Mouse (Mus musculus) right cerebral cortex, postnatal 10 days (tissue): ENCODE data around the gene Ehmt1.

Experiments used
- DNase-seq, 2 experiments: peaks; one replicate each; pipeline ENCODE4 v3.0.0; 2021; ENCODE audit warnings: low spot score in 2 of 2

The Ehmt1 gene

DNA sequence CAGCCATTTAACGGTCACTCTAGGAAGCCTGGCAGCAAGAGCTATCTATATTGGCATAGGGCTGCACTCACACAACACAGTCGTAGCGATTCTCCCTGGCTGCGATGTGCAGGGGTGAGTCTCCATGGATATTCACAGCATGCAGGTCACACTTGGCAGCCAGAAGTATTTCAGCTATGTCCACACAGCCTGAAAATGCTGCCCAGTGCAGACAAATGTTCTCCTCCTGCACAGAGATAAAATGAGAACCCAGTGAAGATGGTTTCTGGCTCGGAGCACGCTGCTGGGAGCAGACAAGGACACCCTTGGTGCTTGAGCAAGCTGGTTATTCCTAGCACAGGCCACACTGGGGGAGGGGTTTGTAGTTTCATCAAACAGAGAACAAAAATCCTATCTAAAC lies 113.3 kb downstream of the Ehmt1 start:
- DNase-seq: peak; percentile 63 to 74

DNA sequence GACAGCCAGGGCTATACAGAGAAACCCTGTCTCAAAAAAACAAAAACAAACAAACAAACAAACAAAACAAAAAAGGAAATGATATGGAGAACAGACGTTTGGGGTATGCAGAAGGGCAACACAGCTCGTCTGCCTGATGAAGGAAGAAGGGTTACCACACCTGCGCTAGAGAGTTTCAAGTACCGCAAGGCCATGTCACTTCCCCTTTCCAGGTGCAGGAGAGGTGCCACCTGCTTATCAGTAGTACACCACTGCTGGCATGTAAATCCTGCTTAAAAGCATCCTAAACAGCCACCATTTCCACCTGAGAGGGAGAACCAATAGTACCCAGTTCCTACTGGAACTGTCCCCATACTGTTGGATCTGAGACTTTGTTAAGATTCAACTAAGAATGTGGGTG lies 113.8 kb downstream of the Ehmt1 start:
- DNase-seq: no peak

DNA sequence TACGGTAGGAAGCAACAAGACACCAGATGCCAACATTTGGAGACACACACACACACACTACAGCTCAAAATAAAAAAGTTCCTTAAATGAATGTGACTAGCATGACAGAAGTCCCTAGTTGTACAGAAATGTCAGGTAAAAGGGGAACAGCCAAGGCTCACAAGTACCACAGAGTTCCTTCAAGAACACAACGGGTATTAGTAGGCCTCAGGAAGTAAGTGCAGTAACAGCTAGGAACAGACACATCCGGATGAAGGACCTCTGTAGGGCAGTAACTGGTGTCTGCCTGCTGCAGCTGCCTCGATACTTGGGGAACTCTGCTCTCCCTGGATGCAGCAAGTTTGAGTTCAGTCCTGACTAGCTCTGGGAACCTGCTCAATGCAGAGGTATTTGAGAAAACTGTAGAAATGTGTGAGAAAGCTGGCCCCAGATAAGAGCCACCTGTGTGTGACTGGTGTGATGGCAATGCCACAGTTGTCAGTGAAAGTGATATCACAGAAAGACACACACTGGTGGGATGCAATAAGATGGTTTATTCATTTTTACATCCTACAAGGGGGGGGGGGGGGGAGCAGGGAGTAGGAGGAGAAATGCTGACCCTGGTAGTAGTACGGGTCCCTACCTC lies 122.5 kb downstream of the Ehmt1 start:
- no peak for DNase-seq

DNA sequence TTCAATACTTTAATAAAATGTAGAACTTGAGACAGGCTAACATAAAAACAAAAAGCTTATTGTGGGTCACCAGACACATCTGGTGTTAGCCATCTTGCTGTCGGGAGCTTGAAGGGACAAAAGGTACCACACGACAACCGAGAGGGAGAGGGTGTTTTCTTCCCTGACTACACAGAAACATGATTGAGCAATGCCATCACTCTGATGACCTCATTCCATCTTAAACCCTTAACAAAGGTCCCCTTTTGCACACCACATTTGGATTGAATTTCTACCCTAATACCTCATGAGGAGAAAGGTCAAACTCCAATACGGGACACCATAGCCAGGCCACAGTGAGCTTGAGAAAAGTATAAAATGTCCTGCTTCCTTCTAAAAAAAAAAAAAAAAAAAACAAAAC lies 132.2 kb downstream of the Ehmt1 start:
- no peak for DNase-seq

DNA sequence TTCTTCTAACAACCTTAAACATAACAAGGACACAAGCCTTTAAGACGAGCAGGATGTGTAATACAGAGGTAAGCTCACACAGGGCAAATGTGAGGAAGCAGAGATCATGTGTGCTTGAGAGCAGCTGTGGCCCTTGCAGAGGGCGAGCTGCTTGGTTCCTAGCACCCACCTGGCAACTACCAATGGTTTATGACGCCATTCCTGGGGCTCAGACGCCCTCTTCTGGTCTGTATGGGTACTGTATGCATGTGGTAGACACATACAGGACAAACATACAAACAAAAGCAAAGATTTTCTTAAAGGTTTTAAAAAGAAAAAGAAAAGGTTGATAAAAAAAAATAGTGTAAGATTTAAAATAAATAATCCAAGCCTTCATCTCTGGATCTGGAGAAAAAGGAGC lies 138.2 kb downstream of the Ehmt1 start:
- no peak for DNase-seq

DNA sequence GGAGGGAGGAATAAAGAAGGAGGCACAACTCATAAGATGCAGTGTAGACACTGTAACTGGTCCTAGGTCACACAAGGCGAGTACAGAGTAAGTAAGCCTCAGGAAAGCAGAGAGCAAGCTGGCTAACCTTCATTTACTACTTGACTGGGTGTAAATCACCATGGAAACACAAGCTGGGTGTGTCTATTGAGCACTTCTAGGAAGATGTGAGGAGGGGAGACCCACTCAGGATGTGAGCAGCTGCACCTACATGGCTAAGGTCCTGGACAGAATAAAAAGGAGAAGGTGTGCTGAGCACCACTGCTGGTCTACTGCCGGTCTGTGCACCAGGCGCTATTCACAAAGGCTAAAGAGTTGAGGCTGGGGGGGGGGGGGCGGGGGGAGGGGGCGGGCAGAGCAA lies 142.6 kb downstream of the Ehmt1 start:
- DNase-seq: no peak

DNA sequence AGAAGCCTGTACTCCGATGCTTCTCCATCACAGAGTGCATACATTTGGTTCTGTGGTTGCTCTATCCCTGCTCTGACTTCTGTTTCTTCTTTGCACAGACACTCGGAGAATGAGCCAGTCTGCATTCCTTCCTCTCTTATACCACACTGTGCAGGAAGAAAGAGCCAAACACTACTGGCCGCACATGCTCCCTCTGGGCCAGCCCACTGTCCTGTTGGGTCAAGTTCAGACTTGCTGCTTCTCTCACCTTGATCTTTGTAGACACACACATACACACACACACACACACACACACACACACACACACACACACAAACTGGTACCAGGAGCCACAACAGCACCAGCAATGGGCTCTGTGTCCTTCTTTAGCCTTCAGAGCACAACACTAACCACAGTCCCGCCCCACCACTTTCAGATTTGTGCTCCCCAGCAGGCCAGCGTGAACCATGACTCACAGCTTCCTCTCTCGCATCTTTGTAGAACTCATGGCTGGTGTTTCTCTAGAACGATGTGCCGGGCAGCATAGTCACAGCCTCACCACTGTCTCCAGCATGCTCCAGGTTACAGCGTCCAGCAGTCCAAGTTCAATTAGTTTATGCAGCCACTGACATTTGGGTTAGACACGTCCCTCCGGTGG lies 143.3 kb downstream of the Ehmt1 start:
- no peak for DNase-seq

DNA sequence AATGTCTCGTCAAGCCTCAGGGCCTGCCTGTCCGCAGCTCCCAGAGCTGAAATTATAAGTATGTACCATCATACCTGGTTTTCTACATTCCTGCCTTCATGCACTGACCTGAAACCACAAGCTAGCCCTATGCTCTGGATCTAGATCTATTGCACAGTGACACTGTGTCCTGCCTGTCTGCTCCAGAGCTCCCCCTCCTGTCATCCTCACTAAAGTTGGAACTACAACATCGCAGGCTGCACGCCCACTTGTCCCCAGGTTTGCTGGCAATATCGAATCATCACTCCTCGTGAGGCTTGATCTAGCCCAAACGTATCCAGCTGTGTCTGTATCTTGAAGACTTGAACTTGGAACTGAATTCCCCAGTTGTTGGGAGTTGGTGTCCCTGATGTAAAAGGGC lies 144.6 kb downstream of the Ehmt1 start:
- no peak for DNase-seq

DNA sequence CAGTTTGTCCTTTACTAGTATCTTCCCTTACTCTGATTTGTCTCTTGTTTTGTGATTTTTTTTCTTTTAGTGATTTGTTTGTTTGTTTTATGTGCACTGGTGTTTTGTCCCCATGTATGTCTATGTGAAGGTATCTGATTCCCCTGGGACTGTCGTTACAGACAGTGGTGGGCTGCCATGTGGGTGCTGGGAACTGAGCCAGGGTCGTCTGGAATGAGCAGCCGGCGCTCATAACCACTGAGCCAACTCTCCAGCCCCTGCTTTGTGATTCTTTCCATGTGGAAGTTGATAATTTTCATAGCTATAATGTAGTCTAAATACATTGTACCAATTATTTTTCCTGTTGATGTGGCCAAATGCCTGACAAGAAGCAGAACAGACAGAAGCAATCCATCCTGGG lies 148.6 kb downstream of the Ehmt1 start:
- no peak for DNase-seq

DNA sequence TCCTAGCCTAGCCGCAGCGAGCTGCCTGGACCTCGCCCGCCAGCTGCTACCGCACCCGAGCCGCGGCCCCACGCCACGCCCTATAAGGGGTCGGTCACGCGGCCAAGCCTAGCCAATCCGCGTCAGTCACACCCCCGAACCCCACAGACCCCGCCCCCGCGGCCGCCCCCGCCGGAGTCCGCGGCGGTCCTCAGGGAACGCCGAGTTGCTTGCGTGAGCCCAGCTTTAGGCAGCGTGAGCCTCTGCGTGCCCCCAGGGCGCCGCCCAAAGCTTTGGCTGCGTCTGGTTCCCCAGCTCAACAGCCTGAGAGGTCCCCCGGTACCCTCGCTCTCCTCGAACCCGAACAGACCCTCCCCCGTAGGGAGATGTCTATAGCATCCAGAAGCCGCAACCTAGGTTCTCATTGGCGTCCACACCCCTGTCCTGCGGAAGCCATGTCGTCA lies 156.3 kb downstream of the Ehmt1 start, which contains the start of gene Cacna1b:
Gene Cacna1b, minus strand, starts transcription at position 38 of the 443 bp plus-strand sequence.
- peak; percentile 95 to 96 for DNase-seq

DNA sequence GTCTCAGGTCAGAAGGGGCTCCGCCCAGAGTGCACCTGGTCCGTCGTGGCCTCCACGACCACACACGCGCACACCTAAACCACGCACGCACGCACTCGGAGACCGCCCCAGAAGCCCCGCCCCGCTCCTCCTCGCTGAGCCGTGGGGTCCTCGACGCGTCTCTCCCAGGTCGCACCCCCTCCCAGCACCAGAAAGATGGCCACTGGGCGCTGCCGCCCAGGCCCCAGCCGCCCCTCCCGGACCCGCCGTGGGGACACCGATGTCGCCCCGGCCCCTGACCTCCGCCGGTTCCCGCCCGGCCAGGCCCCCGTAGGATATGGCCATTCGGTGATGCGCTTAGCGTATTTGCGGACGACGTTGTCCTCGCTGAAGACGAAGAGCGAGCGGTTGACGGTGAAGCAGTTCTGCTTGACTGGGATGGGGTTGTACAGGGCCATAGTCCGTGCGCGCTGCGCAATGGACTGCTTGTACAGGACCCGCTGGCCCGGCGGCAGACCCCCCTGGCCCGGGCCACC lies 156.9 kb downstream of the Ehmt1 start:
- DNase-seq: peak; percentile 79

DNA sequence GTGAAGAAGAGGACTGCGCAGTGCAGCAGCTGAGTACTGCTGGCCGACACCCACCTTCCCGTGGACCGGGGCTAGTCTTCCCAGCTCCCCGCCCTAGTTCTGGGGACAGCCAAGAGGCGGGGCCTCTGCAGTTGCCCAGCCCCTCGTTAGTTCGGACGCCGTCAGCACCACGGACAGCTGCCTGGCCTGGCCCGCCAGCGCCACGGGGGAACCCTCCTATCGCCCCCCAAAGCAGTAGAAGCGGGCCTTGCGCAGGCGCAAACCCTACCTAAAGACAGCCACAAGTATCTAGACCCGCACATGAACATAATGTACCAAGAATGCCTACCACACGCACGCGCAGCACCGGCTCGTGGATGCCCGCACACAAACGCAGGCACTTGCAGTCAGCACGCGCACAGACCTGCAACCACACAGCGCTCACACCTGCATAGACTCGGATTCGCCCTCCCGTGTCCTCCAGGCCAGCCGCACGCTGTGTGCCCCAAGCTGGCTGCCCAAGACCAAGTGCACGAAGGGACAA lies 157.4 kb downstream of the Ehmt1 start:
- peak; percentile 81 to 82 for DNase-seq

DNA sequence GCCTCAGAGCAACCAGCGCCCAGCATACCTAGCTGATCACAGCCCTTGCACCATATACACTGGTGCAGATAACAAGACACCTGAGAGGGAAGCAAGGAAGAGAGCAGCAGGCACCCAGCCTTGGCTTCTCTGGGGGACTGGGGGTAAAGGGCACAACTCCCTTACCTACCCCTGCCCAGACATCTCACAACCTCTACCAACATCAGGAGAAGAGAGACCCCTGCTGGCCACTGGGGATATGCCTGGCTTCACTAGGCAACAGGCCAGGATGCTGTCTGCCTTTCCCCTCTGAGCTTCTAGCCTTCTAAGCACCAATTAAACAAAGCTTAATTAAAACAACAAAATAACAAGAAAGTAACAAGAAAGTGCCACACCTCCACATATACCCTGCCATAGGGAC lies 164.1 kb downstream of the Ehmt1 start:
- DNase-seq: peak in 1 of 2 experiments; percentile 71

DNA sequence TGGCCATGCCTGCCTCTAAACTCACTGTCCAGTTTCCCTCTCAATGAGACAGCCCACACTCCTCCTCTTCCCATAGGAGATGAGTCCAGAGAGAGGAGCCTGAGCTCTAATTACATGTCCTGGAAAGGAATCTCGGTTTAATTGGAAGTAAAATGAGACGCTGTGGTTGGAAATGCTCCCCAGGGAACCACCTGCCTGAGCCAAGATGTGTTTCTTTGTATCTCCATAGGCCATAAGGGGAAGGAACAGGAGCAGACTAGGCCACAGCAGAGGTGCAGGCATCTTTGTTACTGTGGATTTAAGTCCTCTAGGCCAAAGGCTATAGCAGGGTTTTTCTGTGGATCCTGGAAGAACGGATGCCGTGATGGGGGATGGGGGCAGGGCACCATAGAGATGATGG lies 166.8 kb downstream of the Ehmt1 start:
- DNase-seq: no peak

DNA sequence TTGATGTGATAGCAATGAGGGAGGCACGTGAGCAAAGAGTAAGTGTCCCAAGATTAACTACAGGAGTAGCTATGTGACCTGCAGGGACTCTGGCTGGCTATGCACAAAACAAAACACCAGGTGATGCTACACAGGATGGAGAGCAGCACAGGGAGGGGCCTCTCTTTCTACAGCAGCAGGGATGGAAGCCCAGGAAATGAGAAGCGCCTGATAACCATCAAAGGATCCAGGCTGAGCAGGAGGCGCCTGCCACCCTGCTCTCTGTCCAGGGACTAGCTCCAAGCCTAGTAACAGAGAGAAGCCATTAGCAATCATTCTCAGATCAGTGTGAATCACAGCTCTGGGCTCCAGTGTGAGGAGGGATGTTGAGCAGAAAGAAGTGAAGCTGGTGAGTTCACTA lies 169.4 kb downstream of the Ehmt1 start:
- DNase-seq: no peak

DNA sequence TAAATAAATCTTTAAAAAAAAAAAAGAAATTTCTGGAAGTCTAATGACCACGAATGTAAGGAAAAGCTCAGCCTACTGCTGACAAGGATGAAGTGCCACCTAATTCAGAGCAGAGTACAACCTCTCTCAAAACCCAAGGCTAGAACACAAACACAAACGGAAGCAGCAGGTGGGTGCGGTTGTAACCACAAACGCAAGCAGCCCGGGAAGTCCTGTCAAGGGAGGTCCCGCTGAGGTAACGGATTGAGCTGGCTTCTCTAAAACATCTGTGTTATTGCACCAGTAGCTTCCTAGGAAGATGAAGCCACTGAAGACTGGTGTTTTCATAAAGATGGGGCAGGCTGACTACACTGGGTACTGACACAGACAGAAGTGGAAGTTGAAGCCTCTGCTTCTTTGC lies 171.5 kb downstream of the Ehmt1 start:
- DNase-seq: no peak
